Mouse (Mus musculus) thymus, postnatal 0 days (tissue): ENCODE results near the gene Csf2. TPM values are rescaled to one million over a fixed set of nuclear protein-coding genes. Genes with fewer than 3 reads are reported as not detected.
"Not testable (repeated sequence)": the region's sequence is repeated elsewhere in the genome, so short reads cannot be mapped to it uniquely, and the experiment has no call there.

Experiments used
- DNase-seq: peaks from one replicate; pipeline ENCODE4 v3.0.0-alpha.2; 2015; ENCODE audit warnings: low spot score
- polyA plus RNA-seq: library from polyadenylated mRNA; unstranded; fragments of >200 nt; fragmentation: Nextera tagmentation; extraction: Ambion mirVana; gene quantifications from 2 replicates; pipeline ENCODE4 v1.2.1, GENCODE M21; 2015

Gene Csf2
- 1.1 and 1.3 TPM in 2 replicates for polyA plus RNA-seq

GRCm38 (mm10) chr11:54248940-54249717 lies at the start of gene Csf2:
Gene Csf2 (minus strand): TSS chr11:54249667.
- peak; percentile 9 for DNase-seq

- no peak for DNase-seq
These were observed 49.3 kb upstream of the Csf2 start for GRCm38 (mm10) chr11:54298777-54299176.

- DNase-seq, result not testable (repeated sequence)
These were observed 48.0 kb upstream of the Csf2 start for GRCm38 (mm10) chr11:54297471-54297870.

GRCm38 (mm10) chr11:54296734-54297133 lies 47.3 kb upstream of the Csf2 start:
- DNase-seq, result no peak

- DNase-seq, result no peak
These were observed 46.5 kb upstream of the Csf2 start for GRCm38 (mm10) chr11:54295971-54296370.

- DNase-seq, result no peak
These were observed 44.7 kb upstream of the Csf2 start for GRCm38 (mm10) chr11:54293980-54294807.

GRCm38 (mm10) chr11:54292163-54292562 lies 42.7 kb upstream of the Csf2 start:
- DNase-seq, result no peak

GRCm38 (mm10) chr11:54287821-54288453 lies 38.5 kb upstream of the Csf2 start:
- no peak for DNase-seq

GRCm38 (mm10) chr11:54271437-54271949 lies 22.0 kb upstream of the Csf2 start:
- DNase-seq, result no peak

- no peak for DNase-seq
These were observed 19.9 kb upstream of the Csf2 start for GRCm38 (mm10) chr11:54269191-54269896.

- DNase-seq, result no peak
These were observed 17.7 kb upstream of the Csf2 start, which contains the start of gene Il3 for GRCm38 (mm10) chr11:54267177-54267576. Gene Il3 (minus strand): TSS chr11:54267277.

GRCm38 (mm10) chr11:54264542-54264941 lies 15.1 kb upstream of the Csf2 start:
- peak; percentile 74 for DNase-seq

GRCm38 (mm10) chr11:54263405-54264031 lies 14.1 kb upstream of the Csf2 start:
- peak; percentile 33 for DNase-seq

GRCm38 (mm10) chr11:54256624-54257376 lies 7.3 kb upstream of the Csf2 start:
- DNase-seq, result peak; percentile 71

- DNase-seq, result peak; percentile 42
These were observed 4.6 kb upstream of the Csf2 start for GRCm38 (mm10) chr11:54254114-54254513.

- DNase-seq, result no peak
These were observed 1.1 kb upstream of the Csf2 start for GRCm38 (mm10) chr11:54250575-54250974.

GRCm38 (mm10) chr11:54249748-54250147 lies 281 bp upstream of the Csf2 start:
- no peak for DNase-seq

GRCm38 (mm10) chr11:54247251-54247950 lies 2.1 kb downstream of the Csf2 start:
- no peak for DNase-seq

GRCm38 (mm10) chr11:54244465-54244864 lies 5.0 kb downstream of the Csf2 start:
- DNase-seq, result no peak
